Mouse (Mus musculus) hindbrain, postnatal 0 days (tissue): ENCODE measurements at regions not wholly inside any gene's neighbourhood (a gene's known extent, or its start where the extent isn't known, plus 50 kb on each side); places are given as distances from the start of the nearest gene placed in this dataset.

Experiments
- ATAC-seq: fragments of 200-750 bp; cut with Nextera tagmentation; 2 replicates; pipeline ENCODE4 v1.8.0; 2017; ENCODE audit warnings: mild to moderate bottlenecking, moderate TSS enrichment, moderate library complexity
- DNase-seq: peaks from one replicate; pipeline ENCODE4 v3.0.0-alpha.2; 2015; ENCODE audit warnings: low spot score
- H3K27ac ChIP-seq: fragments of 300-500 bp; sonication (generic); 2 replicates; pipeline ENCODE4 v1.5.1; 2014; ENCODE audit warnings: mild to moderate bottlenecking
- H3K27me3 ChIP-seq: fragments of 300-500 bp; sonication (generic); 2 replicates; pipeline ENCODE4 v1.6.1; 2014; ENCODE audit warnings: low read length, mixed read lengths; ENCODE audit not compliant: insufficient read depth
- H3K36me3 ChIP-seq: fragments of 300-500 bp; sonication (generic); 2 replicates; pipeline ENCODE4 v1.6.1; 2014; ENCODE audit warnings: low read length, mixed read lengths; ENCODE audit not compliant: insufficient read depth
- H3K4me1 ChIP-seq: fragments of 300-500 bp; sonication (generic); 2 replicates; pipeline ENCODE4 v1.6.1; 2014; ENCODE audit warnings: antibody characterized with exemption, low read length, mixed read lengths; ENCODE audit not compliant: insufficient read depth
- H3K4me2 ChIP-seq: fragments of 300-500 bp; sonication (generic); 2 replicates; pipeline ENCODE4 v1.6.1; 2014; ENCODE audit warnings: low read depth, mild to moderate bottlenecking, low read length, moderate library complexity, mixed read lengths
- H3K4me3 ChIP-seq: fragments of 300-500 bp; sonication (generic); 2 replicates; pipeline ENCODE4 v1.5.1; 2014; ENCODE audit warnings: low read length
- H3K9ac ChIP-seq: fragments of 300-500 bp; sonication (generic); replicated peaks from 2 replicates; pipeline ENCODE4 v1.6.1; 2014; ENCODE audit warnings: mild to moderate bottlenecking, low read length, moderate library complexity, mixed read lengths
- H3K9me3 ChIP-seq: fragments of 300-500 bp; sonication (generic); 2 replicates; pipeline ENCODE4 v1.6.1; 2016; ENCODE audit warnings: low read length, mixed read lengths
- CTCF ChIP-seq: IDR thresholded peaks from 2 replicates; pipeline ENCODE4 v1.5.1; 2016; ENCODE audit warnings: antibody characterized with exemption, control low read depth, low read depth
- WGBS: fragments of 180-500 bp; shearing (Covaris S2); extraction: QIAGEN DNeasy Blood & Tissue Kit; methylation state at CpG from one replicate; pipeline ENCODE4 v1.1.7; 2014; 5-methylcytosine and 5-hydroxymethylcytosine counted together

DNA sequence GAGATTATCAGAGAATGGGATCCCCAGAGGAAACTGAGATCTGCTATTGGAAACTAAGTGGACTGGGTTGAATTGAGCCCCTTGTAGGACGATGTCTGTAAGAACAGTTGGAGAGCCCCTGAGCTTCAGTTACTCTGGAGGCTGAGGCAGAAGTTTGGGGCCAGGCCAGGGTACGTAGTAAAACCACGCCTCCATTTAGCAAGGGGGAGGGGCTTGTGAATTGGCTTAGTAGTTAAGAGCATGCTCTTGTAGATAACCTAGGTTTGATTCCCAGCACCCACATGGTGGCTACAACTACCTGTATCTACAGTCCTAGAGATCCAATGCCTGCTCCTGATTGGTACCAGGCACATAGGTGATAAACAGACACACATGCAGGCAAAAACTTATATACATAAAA is 61.4 kb upstream of the Adgre5 start:
- TF ChIP-seq CTCF = no peak
- no peak overlapping the region for H3K4me2 ChIP-seq
- no peaks in the 10 kb centered on the region for H3K4me1 ChIP-seq
- H3K9me3 ChIP-seq = no peaks in the 10 kb centered on the region
- no peak overlapping the region for H3K9ac ChIP-seq
- H3K27ac ChIP-seq = no peak overlapping the region
- no peaks in the 10 kb centered on the region for H3K36me3 ChIP-seq
- no peaks in the 10 kb centered on the region for H3K27me3 ChIP-seq
- no peak for ATAC-seq
- no peak for DNase-seq
- 43% methylated on average over 3 of the region's 3 CpGs for WGBS
- no peak overlapping the region for H3K4me3 ChIP-seq

- H3K36me3 ChIP-seq = no peaks in the 10 kb centered on the region
- no peak overlapping the region for H3K27ac ChIP-seq
- WGBS = 78% methylated on average over 8 of the region's 8 CpGs
- no peak overlapping the region for H3K4me3 ChIP-seq
- no peaks in the 10 kb centered on the region for H3K4me1 ChIP-seq
- H3K9me3 ChIP-seq = 0 out of 2 replicates have a peak, but pooled peaks cover 2% of the 10 kb centered on the region
- no peak for TF ChIP-seq CTCF
- no peaks in the 10 kb centered on the region for H3K27me3 ChIP-seq
- no peak overlapping the region for H3K4me2 ChIP-seq
- ATAC-seq (no peak), DNase-seq (no peak)
- no peak overlapping the region for H3K9ac ChIP-seq
Measured at GRCm38 (mm10) chr8:83799607-83799950, 58.5 kb upstream of the Adgre5 start.

DNA sequence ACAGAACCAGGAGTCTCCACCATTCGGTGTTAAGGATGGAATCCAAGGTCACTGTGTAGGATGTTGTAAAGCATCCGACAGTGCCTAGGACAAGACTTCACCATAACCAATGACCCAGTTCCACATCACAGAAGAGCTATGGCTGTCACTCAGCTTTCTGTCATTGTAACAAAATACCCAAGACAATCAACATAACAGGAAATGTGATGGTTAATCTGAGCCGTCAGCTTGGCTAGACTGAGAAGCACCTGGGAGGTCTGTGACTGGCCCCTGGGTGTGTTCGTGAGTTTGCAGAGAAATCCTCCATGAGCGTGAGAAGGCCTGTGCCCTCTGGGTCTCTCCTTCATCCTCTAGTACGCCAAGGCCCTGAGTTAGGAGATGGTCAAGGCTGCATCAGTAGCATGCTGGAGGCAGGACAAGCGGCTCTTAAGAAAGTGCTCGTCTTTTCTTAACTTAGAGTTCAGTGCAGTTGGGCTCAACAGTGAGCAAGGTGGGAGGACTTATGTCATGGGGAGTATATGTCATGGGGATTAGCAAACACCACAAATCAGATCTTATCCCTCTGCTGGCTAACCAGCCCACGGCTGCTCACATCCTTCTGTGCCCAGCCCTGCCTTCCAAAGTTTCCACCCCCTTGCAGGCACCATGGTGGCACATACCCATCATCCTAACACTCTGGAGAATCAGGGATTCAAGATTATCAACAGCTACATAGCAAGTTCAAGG is 57.9 kb upstream of the Adgre5 start:
- Histone ChIP-seq H3K4me3 (no peak overlapping the region), H3K27ac (no peak overlapping the region), H3K27me3 (no peaks in the 10 kb centered on the region), H3K9me3 (0 out of 2 replicates have a peak, but pooled peaks cover 2% of the 10 kb centered on the region), H3K4me2 (no peak overlapping the region), H3K36me3 (no peaks in the 10 kb centered on the region), H3K4me1 (no peaks in the 10 kb centered on the region), H3K9ac (no peak overlapping the region)
- DNase-seq (no peak), ATAC-seq (no peak)
- TF ChIP-seq CTCF = no peak
- 80% methylated on average over 9 of the region's 9 CpGs for WGBS

GRCm38 (mm10) chr8:83793491-83794238 is 52.5 kb upstream of the Adgre5 start:
- H3K27ac ChIP-seq = peak overlapping the region; percentile 48; the same call in 1 of the 2 replicates
- no peak overlapping the region for H3K4me2 ChIP-seq
- no peaks in the 10 kb centered on the region for H3K27me3 ChIP-seq
- H3K36me3 ChIP-seq = no peaks in the 10 kb centered on the region
- TF ChIP-seq CTCF = no peak
- peak; percentile 26 for DNase-seq
- H3K9ac ChIP-seq = no peak overlapping the region
- 0 out of 2 replicates have a peak, but pooled peaks cover 2% of the 10 kb centered on the region for H3K9me3 ChIP-seq
- peak; percentile 55; the same call in 1 of the 2 replicates for ATAC-seq
- no peak overlapping the region for H3K4me3 ChIP-seq
- H3K4me1 ChIP-seq = no peaks in the 10 kb centered on the region
- WGBS = 46% methylated on average over 16 of the region's 16 CpGs
